Mouse (Mus musculus): Measurements from ENCODE around the gene Mrgpre. TPM values are rescaled to one million over a fixed set of nuclear protein-coding genes. Genes with fewer than 3 reads are reported as not detected.

Mrgpre gene
- total RNA-seq (2021): under 1 TPM; 0.68 to 0.71 TPM
- long read RNA-seq, experiment 1, partial matches to known transcripts: 0 of 2 reads
- long read RNA-seq, experiment 1, other reads (novel, unspliced or antisense): 0 of 2 reads
- long read RNA-seq, experiment 2, partial matches to known transcripts: 0 of 2 reads
- long read RNA-seq, experiment 2, other reads (novel, unspliced or antisense): 1 of 2 reads

- DNase-seq (ENCODE audit: low spot score): peak; percentile 85
Measured at GRCm38 (mm10) chr7:143783996-143784829, at the start of gene Mrgpre. Gene Mrgpre, minus strand, starts transcription at chr7:143784500.

- no peak for DNase-seq (ENCODE audit: low spot score)
Measured at GRCm38 (mm10) chr7:143833581-143834190, 49.4 kb upstream of the Mrgpre start.

GRCm38 (mm10) chr7:143832611-143833010 is 48.3 kb upstream of the Mrgpre start:
- DNase-seq (ENCODE audit: low spot score): no peak

- no peak for DNase-seq (ENCODE audit: low spot score)
Measured at GRCm38 (mm10) chr7:143832196-143832595, 47.9 kb upstream of the Mrgpre start.

GRCm38 (mm10) chr7:143830399-143830798 is 46.1 kb upstream of the Mrgpre start:
- no peak for DNase-seq (ENCODE audit: low spot score)

GRCm38 (mm10) chr7:143829504-143830331 is 45.4 kb upstream of the Mrgpre start:
- DNase-seq (ENCODE audit: low spot score): peak; percentile 96

GRCm38 (mm10) chr7:143826985-143827384 is 42.7 kb upstream of the Mrgpre start:
- no peak for DNase-seq (ENCODE audit: low spot score)

GRCm38 (mm10) chr7:143823266-143823605 is 38.9 kb upstream of the Mrgpre start:
- no peak for DNase-seq (ENCODE audit: low spot score)

- peak; percentile 99 for DNase-seq (ENCODE audit: low spot score)
Measured at GRCm38 (mm10) chr7:143822375-143823265, 38.3 kb upstream of the Mrgpre start, which contains the start of the genes Nadsyn1 and Dhcr7. Gene Nadsyn1, minus strand, starts transcription at chr7:143822849. Gene Dhcr7, plus strand, starts transcription at chr7:143823145.

- no peak for DNase-seq (ENCODE audit: low spot score)
Measured at GRCm38 (mm10) chr7:143821241-143821640, 36.9 kb upstream of the Mrgpre start.

GRCm38 (mm10) chr7:143819201-143819600 is 34.9 kb upstream of the Mrgpre start:
- no peak for DNase-seq (ENCODE audit: low spot score)

- DNase-seq (ENCODE audit: low spot score): no peak
Measured at GRCm38 (mm10) chr7:143808909-143809308, 24.6 kb upstream of the Mrgpre start.

- DNase-seq (ENCODE audit: low spot score): no peak
Measured at GRCm38 (mm10) chr7:143805199-143805624, 20.9 kb upstream of the Mrgpre start.

GRCm38 (mm10) chr7:143801195-143802065 is 17.1 kb upstream of the Mrgpre start:
- no peak for DNase-seq (ENCODE audit: low spot score)

GRCm38 (mm10) chr7:143800770-143801169 is 16.5 kb upstream of the Mrgpre start:
- DNase-seq (ENCODE audit: low spot score): no peak

GRCm38 (mm10) chr7:143798783-143799182 is 14.5 kb upstream of the Mrgpre start:
- DNase-seq (ENCODE audit: low spot score): no peak

GRCm38 (mm10) chr7:143793121-143793520 is 8.8 kb upstream of the Mrgpre start:
- no peak for DNase-seq (ENCODE audit: low spot score)

GRCm38 (mm10) chr7:143792336-143792985 is 8.2 kb upstream of the Mrgpre start:
- DNase-seq (ENCODE audit: low spot score): no peak

Measured in gastrocnemius, adult 18-20 months (tissue).